Mouse (Mus musculus): ENCODE measurements at regions not wholly inside any gene's neighbourhood (a gene's known extent, or its start where the extent isn't known, plus 50 kb on each side); places are given as distances from the start of the nearest gene placed in this dataset.

GRCm38 (mm10) chr3:101513611-101514311, 90.7 kb downstream of the Atp1a1 start:
- WGBS, result 64% methylated on average over 13 of the region's 13 CpGs
- Histone ChIP-seq H3K9ac (replicated peaks; ENCODE audit: low read depth, low read length) (no peak overlapping the region), H3K4me2 (ENCODE audit: low read depth, low read length) (no peak overlapping the region), H3K4me1 (ENCODE audit: control insufficient read depth, insufficient read depth) (peaks cover 16% of the 10 kb centered on the region; the same call in 1 of the 2 replicates), H3K27ac (ENCODE audit: low read depth) (no peak overlapping the region), H3K4me3 (ENCODE audit: low read depth, low read length) (no peak overlapping the region), H3K27me3 (ENCODE audit: control insufficient read depth, insufficient read depth, low read length) (no peaks in the 10 kb centered on the region), H3K36me3 (replicated peaks; ENCODE audit: control insufficient read depth, insufficient read depth, low read length) (no peaks in the 10 kb centered on the region), H3K9me3 (replicated peaks; ENCODE audit: control insufficient read depth, low read length) (no peaks in the 10 kb centered on the region)
- TF ChIP-seq EP300 (IDR thresholded peaks at IDR 0.05; ENCODE audit: low read depth) (no peak), CTCF (IDR thresholded peaks at IDR 0.05; ENCODE audit: low read depth) (no peak)
- ATAC-seq (ENCODE audit: insufficient read depth, low read depth) (no peak), DNase-seq (ENCODE audit: low spot score) (no peak)

Data from heart, postnatal 0 days (tissue).